Mouse (Mus musculus): Measurements from ENCODE around the gene Daglb. TPM values are rescaled to one million over a fixed set of nuclear protein-coding genes. Genes with fewer than 3 reads are reported as not detected.

Daglb gene
- polyA plus RNA-seq, 1 experiment from 2014 or later = 9.3 TPM

GRCm38 (mm10) chr5:143465156-143466085 lies 1.0 kb downstream of the Daglb start:
- ATAC-seq (replicated peaks; ENCODE audit: low FRiP score, low TSS enrichment, low read depth) = no peak
- Histone ChIP-seq H3K9ac (ENCODE audit: low read length) (peak overlapping the region; percentile 56), H3K4me3 (ENCODE audit: low read depth, low read length) (peak overlapping the region; percentile 50), H3K27me3 (replicated peaks; ENCODE audit: control insufficient read depth, insufficient read depth, low read length) (no peaks in the 10 kb centered on the region), H3K27ac (ENCODE audit: low read depth) (no peak overlapping the region), H3K9me3 (ENCODE audit: control insufficient read depth, low read length) (no peaks in the 10 kb centered on the region), H3K4me1 (replicated peaks; ENCODE audit: control insufficient read depth, insufficient read depth, low read length) (peaks cover 12% of the 10 kb centered on the region), H3K4me2 (ENCODE audit: low read length) (peak overlapping the region; percentile 97), H3K36me3 (ENCODE audit: control insufficient read depth, insufficient read depth, low read length) (no peaks in the 10 kb centered on the region)
- 31% methylated on average over 22 of the region's 23 CpGs for WGBS
- DNase-seq (ENCODE audit: low spot score) = no peak

GRCm38 (mm10) chr5:143466891-143467669 lies 2.7 kb downstream of the Daglb start:
- H3K9ac ChIP-seq (ENCODE audit: low read length) = no peak overlapping the region
- no peak for DNase-seq (ENCODE audit: low spot score)
- no peak overlapping the region for H3K4me2 ChIP-seq (ENCODE audit: low read length)
- no peak for ATAC-seq (replicated peaks; ENCODE audit: low FRiP score, low TSS enrichment, low read depth)
- no peak overlapping the region for H3K4me3 ChIP-seq (ENCODE audit: low read depth, low read length)
- H3K9me3 ChIP-seq (ENCODE audit: control insufficient read depth, low read length) = no peaks in the 10 kb centered on the region
- WGBS = 87% methylated on average over 23 of the region's 23 CpGs
- H3K27me3 ChIP-seq (replicated peaks; ENCODE audit: control insufficient read depth, insufficient read depth, low read length) = no peaks in the 10 kb centered on the region
- H3K36me3 ChIP-seq (ENCODE audit: control insufficient read depth, insufficient read depth, low read length) = no peaks in the 10 kb centered on the region
- H3K27ac ChIP-seq (ENCODE audit: low read depth) = no peak overlapping the region
- H3K4me1 ChIP-seq (replicated peaks; ENCODE audit: control insufficient read depth, insufficient read depth, low read length) = peaks cover 12% of the 10 kb centered on the region

GRCm38 (mm10) chr5:143467931-143468330 lies 3.5 kb downstream of the Daglb start:
- Histone ChIP-seq H3K4me2 (ENCODE audit: low read length) (no peak overlapping the region), H3K9ac (ENCODE audit: low read length) (no peak overlapping the region), H3K4me3 (ENCODE audit: low read depth, low read length) (no peak overlapping the region), H3K4me1 (replicated peaks; ENCODE audit: control insufficient read depth, insufficient read depth, low read length) (peaks cover 12% of the 10 kb centered on the region), H3K36me3 (ENCODE audit: control insufficient read depth, insufficient read depth, low read length) (peaks cover 2% of the 10 kb centered on the region; the same call in 1 of the 2 replicates), H3K27me3 (replicated peaks; ENCODE audit: control insufficient read depth, insufficient read depth, low read length) (no peaks in the 10 kb centered on the region), H3K9me3 (ENCODE audit: control insufficient read depth, low read length) (no peaks in the 10 kb centered on the region), H3K27ac (ENCODE audit: low read depth) (no peak overlapping the region)
- ATAC-seq (replicated peaks; ENCODE audit: low FRiP score, low TSS enrichment, low read depth) = no peak
- 89% methylated on average over 6 of the region's 6 CpGs for WGBS
- DNase-seq (ENCODE audit: low spot score) = no peak

GRCm38 (mm10) chr5:143469628-143470027 lies 5.2 kb downstream of the Daglb start:
- WGBS = 91% methylated on average over 8 of the region's 8 CpGs
- Histone ChIP-seq H3K4me3 (ENCODE audit: low read depth, low read length) (no peak overlapping the region), H3K27me3 (replicated peaks; ENCODE audit: control insufficient read depth, insufficient read depth, low read length) (no peaks in the 10 kb centered on the region), H3K36me3 (ENCODE audit: control insufficient read depth, insufficient read depth, low read length) (peaks cover 13% of the 10 kb centered on the region; the same call in 1 of the 2 replicates), H3K4me2 (ENCODE audit: low read length) (no peak overlapping the region), H3K9ac (ENCODE audit: low read length) (no peak overlapping the region), H3K4me1 (replicated peaks; ENCODE audit: control insufficient read depth, insufficient read depth, low read length) (peaks cover 8% of the 10 kb centered on the region), H3K27ac (ENCODE audit: low read depth) (no peak overlapping the region), H3K9me3 (ENCODE audit: control insufficient read depth, low read length) (no peaks in the 10 kb centered on the region)
- ATAC-seq (replicated peaks; ENCODE audit: low FRiP score, low TSS enrichment, low read depth) (no peak), DNase-seq (ENCODE audit: low spot score) (no peak)

GRCm38 (mm10) chr5:143470421-143471164 lies 6.2 kb downstream of the Daglb start:
- no peak overlapping the region for H3K4me3 ChIP-seq (ENCODE audit: low read depth, low read length)
- H3K27ac ChIP-seq (ENCODE audit: low read depth) = peak overlapping the region; percentile 60
- peaks cover 3% of the 10 kb centered on the region for H3K4me1 ChIP-seq (replicated peaks; ENCODE audit: control insufficient read depth, insufficient read depth, low read length)
- H3K27me3 ChIP-seq (replicated peaks; ENCODE audit: control insufficient read depth, insufficient read depth, low read length) = no peaks in the 10 kb centered on the region
- no peak for ATAC-seq (replicated peaks; ENCODE audit: low FRiP score, low TSS enrichment, low read depth)
- peaks cover 21% of the 10 kb centered on the region; the same call in 1 of the 2 replicates for H3K36me3 ChIP-seq (ENCODE audit: control insufficient read depth, insufficient read depth, low read length)
- no peak overlapping the region for H3K9ac ChIP-seq (ENCODE audit: low read length)
- no peak overlapping the region for H3K4me2 ChIP-seq (ENCODE audit: low read length)
- WGBS = 70% methylated on average over 15 of the region's 15 CpGs
- no peaks in the 10 kb centered on the region for H3K9me3 ChIP-seq (ENCODE audit: control insufficient read depth, low read length)
- no peak for DNase-seq (ENCODE audit: low spot score)

GRCm38 (mm10) chr5:143471165-143471546 lies 6.8 kb downstream of the Daglb start:
- no peak; the same call in 1 of the 2 replicates for ATAC-seq (replicated peaks; ENCODE audit: low FRiP score, low TSS enrichment, low read depth)
- H3K27me3 ChIP-seq (replicated peaks; ENCODE audit: control insufficient read depth, insufficient read depth, low read length) = no peaks in the 10 kb centered on the region
- H3K27ac ChIP-seq (ENCODE audit: low read depth) = peak overlapping the region; percentile 60; the same call in 1 of the 2 replicates
- H3K9me3 ChIP-seq (ENCODE audit: control insufficient read depth, low read length) = no peaks in the 10 kb centered on the region
- peaks cover 24% of the 10 kb centered on the region; the same call in 1 of the 2 replicates for H3K36me3 ChIP-seq (ENCODE audit: control insufficient read depth, insufficient read depth, low read length)
- DNase-seq (ENCODE audit: low spot score) = no peak
- no peak overlapping the region for H3K9ac ChIP-seq (ENCODE audit: low read length)
- H3K4me3 ChIP-seq (ENCODE audit: low read depth, low read length) = no peak overlapping the region
- no peaks in the 10 kb centered on the region; the same call in 1 of the 2 replicates for H3K4me1 ChIP-seq (replicated peaks; ENCODE audit: control insufficient read depth, insufficient read depth, low read length)
- H3K4me2 ChIP-seq (ENCODE audit: low read length) = no peak overlapping the region
- 86% methylated on average over 3 of the region's 3 CpGs for WGBS

- Histone ChIP-seq H3K36me3 (ENCODE audit: control insufficient read depth, insufficient read depth, low read length) (peaks cover 30% of the 10 kb centered on the region; the same call in 1 of the 2 replicates), H3K27me3 (replicated peaks; ENCODE audit: control insufficient read depth, insufficient read depth, low read length) (no peaks in the 10 kb centered on the region)
- DNase-seq (ENCODE audit: low spot score) = no peak
These were observed 7.7 kb downstream of the Daglb start for GRCm38 (mm10) chr5:143471953-143472618.

More at GRCm38 (mm10) chr5:143471953-143472618, 7.7 kb downstream of the Daglb start:
- Histone ChIP-seq H3K4me1 (replicated peaks; ENCODE audit: control insufficient read depth, insufficient read depth, low read length) (no peaks in the 10 kb centered on the region; the same call in 1 of the 2 replicates), H3K4me2 (ENCODE audit: low read length) (no peak overlapping the region), H3K4me3 (ENCODE audit: low read depth, low read length) (no peak overlapping the region), H3K9me3 (ENCODE audit: control insufficient read depth, low read length) (no peaks in the 10 kb centered on the region), H3K9ac (ENCODE audit: low read length) (no peak overlapping the region), H3K27ac (ENCODE audit: low read depth) (no peak overlapping the region)
- WGBS = 93% methylated on average over 9 of the region's 9 CpGs
- no peak for ATAC-seq (replicated peaks; ENCODE audit: low FRiP score, low TSS enrichment, low read depth)
